Mouse (Mus musculus): ENCODE measurements around the gene Tomm6.

DNA sequence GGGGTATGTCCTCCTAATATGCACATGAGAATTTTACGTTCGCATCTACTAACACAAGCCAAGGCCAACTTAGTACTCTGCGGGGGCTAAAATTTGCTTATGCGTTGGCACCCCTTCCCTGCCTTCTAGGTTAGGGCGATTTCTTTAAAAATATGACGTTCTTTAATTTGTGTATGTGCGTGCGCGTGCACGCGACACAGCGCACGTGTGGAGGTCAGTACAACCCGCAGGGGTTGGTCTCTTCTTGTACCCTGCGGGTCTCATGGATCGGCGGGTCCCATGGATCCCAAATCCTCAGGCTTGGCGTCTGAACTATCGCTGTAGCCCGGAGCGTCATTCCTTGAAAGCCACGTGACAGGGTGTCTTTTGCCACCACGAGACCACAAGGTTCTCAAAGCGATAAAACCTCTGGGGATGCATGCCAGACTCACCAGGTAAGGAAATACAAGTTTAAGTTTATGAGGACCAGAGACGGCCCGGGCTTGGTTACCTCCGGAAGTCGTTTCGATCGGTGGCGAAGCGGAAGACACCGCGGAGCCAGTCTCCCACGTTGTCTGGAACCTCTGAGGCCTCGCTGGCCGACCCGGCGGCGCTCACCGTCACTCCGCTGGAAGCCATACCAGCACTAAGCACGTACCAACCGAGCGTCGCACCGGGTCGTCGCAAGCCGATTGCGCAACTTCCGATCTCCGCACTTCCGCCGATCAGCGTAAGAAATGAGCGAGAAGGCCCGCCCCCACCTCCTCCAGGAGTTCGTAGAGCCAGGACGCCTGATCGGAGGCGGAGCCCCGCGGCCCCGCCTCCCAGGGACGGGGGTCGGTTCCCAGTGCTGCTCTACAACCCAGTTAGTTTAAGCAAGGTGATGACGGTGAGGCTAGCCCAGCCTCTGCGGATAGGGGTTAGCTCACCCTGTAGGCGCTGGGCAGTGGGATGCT, 510 bp downstream of the Tomm6 start:
- TF ChIP-seq CTCF (IDR thresholded peaks at IDR 0.05; ENCODE audit: borderline replicate concordance, insufficient read depth, low read depth, low read length) (no peak), POLR2A (IDR thresholded peaks at IDR 0.05; ENCODE audit: borderline replicate concordance, insufficient read depth, low read length) (peak; percentile 85)
